In genomic region chr12:112274026-112274425, GRCm38 (mm10) we compare ENCODE assay signal across 24 mouse cellular contexts.
A peak's percentile ranks its signal among the peaks of the same experiment; 100 is the strongest.
DNase-seq lines count a peak whose midpoint lies in the region; ATAC-seq lines count a peak whose summit lies in the region.
"Had no signal": no experiment of that assay in that cellular context is flagged by ENCODE, and none has a peak within 500 bp of the region (broad histone marks: within the 10 kb centered on the region; RNA-seq: fewer than 3 reads in every experiment).

No protein-coding gene starts in this region.

- no peak for ATAC-seq in forebrain, embryonic 14.5 days
- no peak for ATAC-seq in hindbrain, embryonic 13.5 days (ENCODE audit: low FRiP score)
- no peak for ATAC-seq in hindbrain, embryonic 16.5 days
- ATAC-seq: activated CD4-positive, CD25-positive, alpha-beta regulatory T cell, adult 4 months; CD4-positive, CD25-positive, alpha-beta regulatory T cell, adult 4 months; forebrain, postnatal 0 days; inflammation-experienced regulatory T-cells, adult 6 months; intestine, embryonic 16.5 days had no signal

- no peak overlapping the region for H3K9ac ChIP-seq in forebrain, embryonic 14.5 days (ENCODE audit: low read length)
- H3K9ac ChIP-seq in hindbrain, embryonic 13.5 days, result peak overlapping the region; percentile 5; the same call in 1 of the 2 replicates
- H3K9ac ChIP-seq in hindbrain, embryonic 16.5 days (ENCODE audit: low read depth, low read length), result no peak overlapping the region; the same call in 1 of the 2 replicates
- H3K9ac ChIP-seq: forebrain, embryonic 12.5 days; forebrain, postnatal 0 days; hindbrain, embryonic 12.5 days had no signal

- H3K4me3 ChIP-seq in forebrain, embryonic 10.5 days, result no peak overlapping the region
- H3K4me3 ChIP-seq in forebrain, embryonic 14.5 days (ENCODE audit: low read depth, low read length), result no peak overlapping the region
- no peak overlapping the region for H3K4me3 ChIP-seq in hindbrain, embryonic 13.5 days
- no peak overlapping the region for H3K4me3 ChIP-seq in hindbrain, embryonic 16.5 days (ENCODE audit: low read length)
- H3K4me3 ChIP-seq: forebrain, embryonic 12.5 days; hindbrain, embryonic 12.5 days had no signal

- DNase-seq in forebrain, embryonic 10.5 days (ENCODE audit: extremely low spot score, low spot score), result no peak
- DNase-seq in forebrain, embryonic 14.5 days (ENCODE audit: low spot score), result no peak
- DNase-seq in 3134 (ENCODE audit: extremely low read depth, insufficient read length, low spot score), result peak; percentile 27
- no peak for DNase-seq in cerebellum, postnatal 4 days (ENCODE audit: low spot score in 2 of 2)
- DNase-seq: adrenal gland, postnatal 25 days; B cell, adult 2 months; cerebellum, adult 11-12 months; cerebellum, adult 8-10 months; cerebellum, postnatal 10 days; cerebellum, postnatal 36 days; forebrain, postnatal 0 days; gastrocnemius, postnatal 25 days; heart, adult 18-20 months; kidney, adult 18-20 months had no signal

- whole genome bisulfite sequencing in forebrain, embryonic 10.5 days, result 84% methylated on average over 6 of the region's 6 CpGs
- WGBS in forebrain, embryonic 14.5 days, result 88% methylated on average over 6 of the region's 6 CpGs
- WGBS in hindbrain, embryonic 13.5 days, result 73% methylated on average over 6 of the region's 6 CpGs
- 81% methylated on average over 6 of the region's 6 CpGs for whole genome bisulfite sequencing in hindbrain, embryonic 16.5 days

- H3K27ac ChIP-seq in forebrain, embryonic 10.5 days, result peak overlapping the region; percentile 31
- H3K27ac ChIP-seq in forebrain, embryonic 14.5 days (ENCODE audit: low read depth, low read length), result no peak overlapping the region
- no peak overlapping the region for H3K27ac ChIP-seq in hindbrain, embryonic 13.5 days
- H3K27ac ChIP-seq in hindbrain, embryonic 16.5 days (ENCODE audit: low read depth, low read length), result no peak overlapping the region
- H3K27ac ChIP-seq: forebrain, embryonic 12.5 days; hindbrain, embryonic 12.5 days; hindbrain, postnatal 0 days had no signal

- H3K36me3 ChIP-seq in forebrain, embryonic 10.5 days (replicated peaks), result no peaks in the 10 kb centered on the region
- no peaks in the 10 kb centered on the region for H3K36me3 ChIP-seq in forebrain, embryonic 14.5 days (ENCODE audit: control insufficient read depth, insufficient read depth, low read length)
- H3K36me3 ChIP-seq in hindbrain, embryonic 13.5 days, result no peaks in the 10 kb centered on the region
- H3K36me3 ChIP-seq in hindbrain, embryonic 16.5 days (ENCODE audit: control insufficient read depth, insufficient read depth, low read length), result no peaks in the 10 kb centered on the region
- H3K36me3 ChIP-seq: forebrain, embryonic 12.5 days; hindbrain, embryonic 12.5 days had no signal

- peaks cover 67% of the 10 kb centered on the region for H3K4me1 ChIP-seq in forebrain, embryonic 10.5 days
- H3K4me1 ChIP-seq in forebrain, embryonic 14.5 days (ENCODE audit: control insufficient read depth, insufficient read depth, low read length), result peaks cover 11% of the 10 kb centered on the region
- peaks cover 38% of the 10 kb centered on the region for H3K4me1 ChIP-seq in hindbrain, embryonic 13.5 days (replicated peaks)
- H3K4me1 ChIP-seq in hindbrain, embryonic 16.5 days (ENCODE audit: control insufficient read depth, insufficient read depth, low read depth, low read length), result peaks cover 8% of the 10 kb centered on the region

- no peaks in the 10 kb centered on the region for H3K9me3 ChIP-seq in forebrain, embryonic 10.5 days
- H3K9me3 ChIP-seq in forebrain, embryonic 14.5 days (replicated peaks; ENCODE audit: control insufficient read depth, low read length), result no peaks in the 10 kb centered on the region
- H3K9me3 ChIP-seq in hindbrain, embryonic 13.5 days, result no peaks in the 10 kb centered on the region
- H3K9me3 ChIP-seq in hindbrain, embryonic 16.5 days (ENCODE audit: control insufficient read depth, low read length), result no peaks in the 10 kb centered on the region
- H3K9me3 ChIP-seq: forebrain, embryonic 12.5 days; hindbrain, embryonic 12.5 days had no signal

- H3K27me3 ChIP-seq in forebrain, embryonic 10.5 days (ENCODE audit: poor library complexity, severe bottlenecking), result peaks cover 62% of the 10 kb centered on the region
- no peaks in the 10 kb centered on the region for H3K27me3 ChIP-seq in forebrain, embryonic 14.5 days (replicated peaks; ENCODE audit: control insufficient read depth, insufficient read depth, low read length)
- H3K27me3 ChIP-seq in hindbrain, embryonic 13.5 days, result peaks cover 16% of the 10 kb centered on the region
- no peaks in the 10 kb centered on the region; the same call in 1 of the 2 replicates for H3K27me3 ChIP-seq in hindbrain, embryonic 16.5 days (replicated peaks; ENCODE audit: control insufficient read depth, insufficient read depth, low read length)

- H3K4me2 ChIP-seq in forebrain, embryonic 14.5 days (ENCODE audit: low read length), result no peak overlapping the region
- no peak overlapping the region for H3K4me2 ChIP-seq in hindbrain, embryonic 13.5 days
- no peak overlapping the region for H3K4me2 ChIP-seq in hindbrain, embryonic 16.5 days (ENCODE audit: low read length)
- H3K4me2 ChIP-seq: forebrain, embryonic 12.5 days; heart, embryonic 11.5 days; hindbrain, embryonic 12.5 days had no signal
